Mouse (Mus musculus) midbrain, embryonic 10.5 days (tissue): ENCODE results near the gene Mga. TPM values are rescaled to one million over a fixed set of nuclear protein-coding genes. Genes with fewer than 3 reads are reported as not detected.
A peak's percentile ranks its signal among the peaks of the same experiment; 100 is the strongest.

ENCODE experiments used
- DNase-seq: peaks from one replicate; pipeline ENCODE4 v3.0.0-alpha.2; 2017; ENCODE audit warnings: low spot score
- H3K27ac ChIP-seq: fragments of 300-500 bp; sonication (generic); replicated peaks from 2 replicates; pipeline ENCODE4 v1.5.1; 2016; ENCODE audit warnings: mild to moderate bottlenecking
- H3K27me3 ChIP-seq: fragments of 300-500 bp; sonication (generic); 2 replicates; pipeline ENCODE4 v1.6.1; 2016; ENCODE audit warnings: low read depth, mild to moderate bottlenecking; ENCODE audit not compliant: poor library complexity, severe bottlenecking
- H3K36me3 ChIP-seq: fragments of 300-500 bp; sonication (generic); 2 replicates; pipeline ENCODE4 v1.6.1; 2016; ENCODE audit warnings: mild to moderate bottlenecking, moderate library complexity
- H3K4me1 ChIP-seq: fragments of 300-500 bp; sonication (generic); 2 replicates; pipeline ENCODE4 v1.6.1; 2016
- H3K4me3 ChIP-seq: fragments of 300-500 bp; sonication (generic); 2 replicates; pipeline ENCODE4 v1.5.1; 2016; ENCODE audit warnings: mild to moderate bottlenecking, moderate library complexity
- H3K9me3 ChIP-seq: fragments of 300-500 bp; sonication (generic); replicated peaks from 2 replicates; pipeline ENCODE4 v1.6.1; 2016; ENCODE audit warnings: mild to moderate bottlenecking
- WGBS: fragments of 180-500 bp; shearing (Covaris S2); methylation state at CpG from one replicate; pipeline ENCODE4 v1.1.7; 2016; 5-methylcytosine and 5-hydroxymethylcytosine counted together
- polyA plus RNA-seq: library from polyadenylated mRNA; unstranded; fragments of >200 nt; fragmentation: Nextera tagmentation; extraction: Ambion mirVana; gene quantifications from 2 replicates; pipeline ENCODE4 v1.2.1, GENCODE M21; 2016

Mga gene
- polyA plus RNA-seq: 23.5 and 28.2 TPM in 2 replicates

DNA sequence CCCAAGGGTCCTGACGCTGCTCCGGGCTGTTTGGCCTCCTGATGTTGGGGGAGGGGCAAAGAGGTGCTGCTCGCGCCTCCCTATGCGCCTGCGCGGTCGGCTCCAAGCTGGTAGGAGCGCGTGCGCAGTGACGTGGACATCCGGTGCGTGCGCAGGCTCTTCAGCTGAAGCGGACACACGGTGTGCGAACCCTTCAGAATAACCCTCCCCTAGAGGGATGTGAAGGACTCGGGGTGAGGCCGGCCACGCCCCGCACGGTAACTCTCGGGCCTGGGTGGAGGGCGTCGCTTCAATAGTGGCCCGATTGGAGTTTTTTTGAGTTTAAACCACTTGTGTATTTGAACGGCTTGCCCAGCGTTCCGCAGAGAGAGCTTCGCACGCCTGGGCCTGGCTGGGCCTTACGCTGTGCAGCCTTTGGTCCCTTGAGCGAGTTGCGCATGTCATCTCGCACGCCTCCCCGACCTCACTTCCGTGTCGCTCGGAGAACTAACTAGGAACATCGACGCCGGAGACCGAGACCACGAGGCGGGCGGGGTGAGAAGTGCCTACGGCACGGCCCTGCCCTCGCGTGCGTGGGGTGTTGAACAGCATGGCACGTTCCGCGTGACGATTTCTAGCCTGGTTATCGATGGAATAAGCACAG, at the start of gene Mga:
TSS of gene Mga (plus strand) at position 139 of the 643 bp plus-strand sequence.
- no peaks in the 10 kb centered on the region for H3K9me3 ChIP-seq
- DNase-seq: peak; percentile 96
- H3K27ac ChIP-seq: peak within 1 kb of the TSS; percentile 89
- WGBS: under 1% methylated on average over 58 of the region's 58 CpGs
- H3K4me1 ChIP-seq: peaks cover 24% of the 10 kb centered on the region
- peaks cover 5% of the 10 kb centered on the region for H3K36me3 ChIP-seq
- no peaks in the 10 kb centered on the region for H3K27me3 ChIP-seq
- peak within 1 kb of the TSS; percentile 66 for H3K4me3 ChIP-seq

DNA sequence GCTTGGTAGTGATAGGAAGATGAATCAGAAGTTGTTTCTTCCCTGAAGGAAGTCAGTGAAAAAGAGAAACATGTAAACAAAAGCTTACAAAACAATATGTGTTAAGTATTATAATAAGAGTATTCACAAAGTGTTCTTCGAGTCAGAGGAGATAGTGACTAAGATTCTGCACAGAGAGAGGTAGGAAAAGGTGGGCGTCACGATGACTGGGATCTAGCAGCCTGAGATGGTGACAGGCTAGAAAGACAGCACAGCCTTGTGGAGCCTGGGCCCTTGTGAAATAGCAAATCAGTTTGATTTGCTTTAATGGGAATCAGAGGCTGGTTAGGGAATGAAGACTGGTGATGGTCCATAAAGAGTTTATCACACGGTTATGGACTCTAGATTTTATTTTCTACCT, 43.2 kb upstream of the Mga start:
- WGBS: 87% methylated on average over 4 of the region's 4 CpGs
- Histone ChIP-seq H3K36me3 (no peaks in the 10 kb centered on the region), H3K4me1 (no peaks in the 10 kb centered on the region), H3K27me3 (no peaks in the 10 kb centered on the region), H3K4me3 (no peak overlapping the region), H3K27ac (no peak overlapping the region), H3K9me3 (no peaks in the 10 kb centered on the region)
- DNase-seq: no peak

DNA sequence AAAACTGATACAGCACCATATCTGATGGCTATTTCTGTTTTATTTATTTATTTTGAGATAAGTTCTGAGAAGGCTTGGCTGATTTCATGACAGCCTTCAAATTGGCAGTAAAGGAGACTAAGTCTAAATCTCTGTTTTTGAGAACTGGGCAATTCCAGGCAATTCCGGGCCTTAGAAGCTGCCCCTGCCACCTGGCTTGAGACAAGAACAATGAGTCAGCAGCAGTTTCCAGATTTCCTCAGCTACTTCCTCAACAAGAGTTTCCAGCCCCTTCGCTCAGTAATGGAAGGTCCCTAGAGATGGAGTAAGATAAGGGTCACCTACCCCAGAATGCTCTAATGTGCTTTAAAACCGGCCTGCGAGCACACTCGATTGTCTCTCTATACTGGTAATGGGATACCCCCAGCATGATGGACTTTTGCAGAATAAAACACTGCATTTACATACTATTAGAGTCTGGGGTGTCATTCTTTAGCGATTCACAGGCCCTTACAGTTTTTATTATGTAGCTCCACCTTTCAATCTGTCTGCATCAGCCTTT, 41.6 kb upstream of the Mga start:
- H3K4me3 ChIP-seq: no peak overlapping the region
- H3K27me3 ChIP-seq: no peaks in the 10 kb centered on the region
- 67% methylated on average over 6 of the region's 6 CpGs for WGBS
- H3K27ac ChIP-seq: no peak overlapping the region
- H3K36me3 ChIP-seq: no peaks in the 10 kb centered on the region
- DNase-seq: no peak
- no peaks in the 10 kb centered on the region for H3K4me1 ChIP-seq
- H3K9me3 ChIP-seq: no peaks in the 10 kb centered on the region

DNA sequence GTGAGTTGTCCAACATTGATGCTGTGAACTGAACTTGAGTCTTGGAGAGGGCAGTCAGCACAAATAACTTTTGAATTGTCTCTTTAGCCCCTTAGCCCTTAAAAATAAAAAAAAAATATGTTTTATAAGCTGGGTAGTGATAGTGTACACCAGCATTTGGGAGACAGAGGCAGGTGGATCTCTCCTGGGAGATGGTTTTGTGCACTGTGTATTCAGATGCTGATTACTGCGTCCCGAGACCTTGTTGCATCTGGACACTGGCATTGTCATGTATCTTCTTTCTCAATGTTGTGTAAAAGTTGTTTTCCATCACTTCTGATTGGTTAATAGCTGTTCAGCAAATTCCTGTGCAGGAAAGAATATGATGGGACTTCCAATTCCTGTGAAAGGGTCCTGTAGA, 39.7 kb upstream of the Mga start:
- Histone ChIP-seq H3K4me3 (no peak overlapping the region), H3K27me3 (no peaks in the 10 kb centered on the region), H3K9me3 (no peaks in the 10 kb centered on the region), H3K4me1 (no peaks in the 10 kb centered on the region), H3K27ac (no peak overlapping the region), H3K36me3 (no peaks in the 10 kb centered on the region)
- WGBS: 86% methylated on average over 2 of the region's 2 CpGs
- no peak for DNase-seq

DNA sequence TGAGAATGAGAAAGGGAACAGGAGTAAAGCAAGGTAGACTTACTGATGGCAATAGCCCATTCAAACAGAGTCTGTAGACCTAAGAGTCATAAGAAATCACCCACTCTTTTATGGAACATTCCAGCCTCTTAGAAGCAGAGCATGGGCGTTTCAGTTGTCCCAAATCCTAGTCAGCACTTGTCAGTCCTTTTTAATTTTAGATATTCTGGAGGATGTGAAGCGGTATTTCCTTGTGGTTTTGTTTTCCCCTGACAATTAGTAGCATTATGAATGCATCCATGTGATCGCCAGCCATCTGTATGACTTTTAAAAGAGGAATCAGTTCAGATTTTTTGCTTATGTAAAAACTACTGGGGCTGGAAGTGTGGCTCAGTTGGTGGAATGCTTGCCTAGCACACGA, 32.5 kb upstream of the Mga start:
- 74% methylated on average over 4 of the region's 4 CpGs for WGBS
- Histone ChIP-seq H3K27me3 (0 out of 2 replicates have a peak, but pooled peaks cover 5% of the 10 kb centered on the region), H3K4me3 (no peak overlapping the region), H3K4me1 (no peaks in the 10 kb centered on the region), H3K36me3 (no peaks in the 10 kb centered on the region), H3K27ac (no peak overlapping the region), H3K9me3 (no peaks in the 10 kb centered on the region)
- DNase-seq: no peak

DNA sequence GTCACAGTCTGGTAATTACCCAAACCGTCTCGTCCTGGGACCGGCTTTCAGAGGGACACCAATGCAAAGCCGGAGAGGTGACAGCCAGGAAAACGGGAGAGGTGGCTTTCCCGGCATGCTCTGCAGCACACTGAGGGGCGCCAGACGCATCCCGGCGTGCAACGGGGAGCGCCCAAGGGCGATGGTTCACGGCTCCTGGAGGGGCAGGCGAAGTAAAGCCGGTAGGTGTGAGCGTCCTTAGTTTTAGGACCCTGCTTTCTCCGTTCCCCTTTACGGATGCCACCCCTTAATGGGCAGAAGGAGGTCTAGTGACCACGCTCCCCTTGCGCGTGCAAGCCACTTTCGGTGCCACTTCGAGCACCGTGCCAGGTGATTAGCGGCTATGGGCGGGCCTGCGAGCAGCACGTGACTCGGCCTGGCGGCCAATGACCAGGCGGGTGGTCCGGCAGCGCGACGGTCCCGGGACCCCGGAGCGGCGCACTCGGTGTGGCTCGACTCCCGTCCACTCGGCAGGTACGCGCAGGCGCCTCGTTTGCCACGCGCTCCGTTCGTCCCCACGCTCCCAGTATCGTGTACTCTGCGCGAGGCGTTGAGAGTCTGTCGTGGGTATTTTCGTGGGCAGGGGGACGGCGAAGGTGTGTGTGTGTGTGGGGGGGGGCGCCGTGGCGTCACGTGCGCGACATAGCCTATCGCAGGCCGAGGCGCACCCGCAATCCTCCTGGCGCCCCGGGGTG, 24.5 kb upstream of the Mga start:
- Histone ChIP-seq H3K27ac (peak overlapping the region; percentile 89), H3K9me3 (no peaks in the 10 kb centered on the region), H3K27me3 (peaks cover 33% of the 10 kb centered on the region), H3K4me1 (peaks cover 14% of the 10 kb centered on the region), H3K4me3 (peak overlapping the region; percentile 65), H3K36me3 (no peaks in the 10 kb centered on the region)
- DNase-seq: peak; percentile 75
- WGBS: under 1% methylated on average over 72 of the region's 73 CpGs

DNA sequence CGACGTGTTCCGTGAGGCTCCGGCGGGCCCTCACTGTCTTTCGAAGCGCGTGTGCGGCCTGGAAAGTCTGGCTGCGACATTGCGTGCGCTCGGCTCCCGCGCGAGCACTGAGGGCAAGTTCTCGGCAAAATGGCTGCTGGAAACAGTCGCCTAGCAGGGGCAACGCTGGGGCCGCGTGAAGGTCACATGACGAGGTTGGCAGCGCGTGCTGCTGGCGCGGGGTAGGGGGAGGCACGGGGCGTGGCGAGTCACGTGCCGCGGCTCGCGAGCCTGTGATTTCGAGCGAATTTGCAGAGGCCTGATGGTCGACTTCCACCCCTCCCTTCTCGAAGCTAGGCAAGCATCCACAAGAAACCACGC, 23.9 kb upstream of the Mga start:
- Histone ChIP-seq H3K27ac (peak overlapping the region; percentile 89), H3K4me1 (peaks cover 14% of the 10 kb centered on the region), H3K9me3 (no peaks in the 10 kb centered on the region), H3K27me3 (peaks cover 33% of the 10 kb centered on the region), H3K4me3 (peak overlapping the region; percentile 65), H3K36me3 (no peaks in the 10 kb centered on the region)
- WGBS: 2% methylated on average over 39 of the region's 39 CpGs
- DNase-seq: peak; percentile 88

DNA sequence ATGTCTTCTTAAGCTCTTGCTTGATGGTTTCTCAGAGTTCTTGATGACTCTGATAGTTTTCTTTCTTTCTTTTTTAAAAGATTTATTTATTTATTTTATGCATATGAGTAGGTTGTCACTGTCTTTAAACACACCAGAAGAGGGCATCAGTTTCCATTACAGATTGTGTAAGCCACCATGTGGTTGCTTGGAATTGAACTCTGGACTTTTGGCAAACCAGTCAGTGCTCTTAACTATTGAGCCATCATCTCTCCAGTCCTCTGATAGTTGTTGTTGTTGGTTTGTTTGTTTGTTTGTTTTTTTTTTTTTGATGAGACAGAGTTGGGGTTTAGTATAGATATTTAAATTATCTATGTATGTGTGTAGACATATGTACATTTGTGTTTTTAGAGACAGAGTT, 21.0 kb upstream of the Mga start:
- Histone ChIP-seq H3K9me3 (no peaks in the 10 kb centered on the region), H3K27me3 (peaks cover 24% of the 10 kb centered on the region)
- no peak for DNase-seq

DNA sequence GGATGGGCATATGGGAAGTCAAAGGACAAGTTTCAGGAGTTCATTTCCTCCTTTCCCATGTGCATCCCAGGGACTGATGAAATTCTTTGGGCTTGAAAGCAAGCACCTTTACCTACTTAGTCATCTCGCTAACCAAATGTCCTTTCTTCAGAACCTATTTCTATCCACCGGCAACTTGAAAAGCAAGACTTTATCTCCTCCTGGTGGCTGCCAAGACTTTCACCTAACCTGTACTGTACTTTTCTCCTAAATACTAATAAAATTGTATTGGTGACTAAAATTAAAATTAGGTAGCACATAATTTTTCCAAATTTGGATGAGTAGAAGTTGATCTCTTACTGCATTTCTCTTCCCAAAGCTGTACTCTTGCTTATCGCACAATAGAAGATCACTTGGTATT, 9.8 kb upstream of the Mga start:
- Histone ChIP-seq H3K9me3 (no peaks in the 10 kb centered on the region), H3K27ac (no peak overlapping the region), H3K27me3 (no peaks in the 10 kb centered on the region), H3K4me3 (no peak overlapping the region), H3K36me3 (no peaks in the 10 kb centered on the region), H3K4me1 (no peaks in the 10 kb centered on the region)
- 87% methylated on average over 3 of the region's 3 CpGs for WGBS
- DNase-seq: no peak

More for the DNA sequence above, 21.0 kb upstream of the Mga start:
- H3K4me1 ChIP-seq: peaks cover 14% of the 10 kb centered on the region
- H3K36me3 ChIP-seq: no peaks in the 10 kb centered on the region
- no peak overlapping the region for H3K4me3 ChIP-seq
- H3K27ac ChIP-seq: no peak overlapping the region

DNA sequence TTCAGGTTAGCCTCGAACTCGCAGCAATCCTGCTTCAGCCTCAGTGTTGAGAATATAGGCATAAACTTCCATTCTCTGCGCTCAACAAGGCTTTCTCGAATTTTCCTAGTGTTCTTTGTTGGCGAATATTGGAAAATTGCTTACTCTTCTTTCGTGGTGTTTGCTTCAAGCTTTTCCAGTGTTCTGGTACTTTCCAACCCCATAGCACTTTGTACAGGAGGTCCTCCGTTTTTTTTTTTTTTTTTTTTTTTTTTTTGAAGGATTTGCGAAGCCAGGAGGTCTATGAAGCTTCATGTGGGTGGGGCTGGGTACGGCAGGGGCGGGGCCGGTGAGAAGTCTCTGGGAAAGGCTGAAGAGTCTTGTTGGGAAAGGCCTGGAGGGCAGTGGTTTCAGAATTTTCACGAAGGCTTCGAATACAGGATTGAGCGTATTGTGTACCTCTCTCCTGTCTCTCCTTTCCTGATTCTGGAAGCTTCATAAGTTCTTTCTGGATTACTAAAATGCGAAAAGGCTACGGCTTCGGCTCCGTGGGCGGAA, 407 bp upstream of the Mga start:
- Histone ChIP-seq H3K27ac (peak overlapping the region; percentile 89), H3K36me3 (peaks cover 3% of the 10 kb centered on the region), H3K27me3 (no peaks in the 10 kb centered on the region), H3K4me1 (peaks cover 24% of the 10 kb centered on the region), H3K9me3 (no peaks in the 10 kb centered on the region), H3K4me3 (peak overlapping the region; percentile 66)
- no peak for DNase-seq
- WGBS: 15% methylated on average over 19 of the region's 19 CpGs

DNA sequence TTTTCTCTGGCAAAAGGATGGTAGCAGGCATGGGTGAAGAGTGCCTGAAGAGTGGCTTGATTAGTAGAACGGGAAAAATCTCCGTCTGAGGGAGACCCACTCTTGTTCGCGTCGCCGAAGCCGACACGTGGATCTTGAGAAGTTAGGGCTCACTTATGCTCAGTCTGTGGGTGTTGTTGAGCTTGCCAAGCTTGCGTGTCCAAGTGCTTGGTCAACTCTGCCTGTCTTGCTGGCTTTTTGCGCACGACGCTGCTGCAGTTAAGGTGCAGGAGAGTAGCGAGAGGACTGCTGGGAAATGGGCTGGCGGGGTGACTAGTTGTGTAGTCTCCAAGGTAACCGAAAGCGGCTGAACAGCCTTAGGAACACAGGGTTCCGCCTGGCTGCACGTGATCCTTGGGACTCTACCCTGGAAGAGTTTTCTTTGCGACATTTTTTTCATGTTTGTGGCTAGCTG, 1.1 kb downstream of the Mga start:
- peaks cover 14% of the 10 kb centered on the region for H3K36me3 ChIP-seq
- H3K27me3 ChIP-seq: no peaks in the 10 kb centered on the region
- peak; percentile 71 for DNase-seq
- no peaks in the 10 kb centered on the region for H3K9me3 ChIP-seq
- H3K27ac ChIP-seq: peak overlapping the region; percentile 89
- H3K4me1 ChIP-seq: peaks cover 24% of the 10 kb centered on the region
- H3K4me3 ChIP-seq: peak overlapping the region; percentile 66
- WGBS: 7% methylated on average over 19 of the region's 19 CpGs

DNA sequence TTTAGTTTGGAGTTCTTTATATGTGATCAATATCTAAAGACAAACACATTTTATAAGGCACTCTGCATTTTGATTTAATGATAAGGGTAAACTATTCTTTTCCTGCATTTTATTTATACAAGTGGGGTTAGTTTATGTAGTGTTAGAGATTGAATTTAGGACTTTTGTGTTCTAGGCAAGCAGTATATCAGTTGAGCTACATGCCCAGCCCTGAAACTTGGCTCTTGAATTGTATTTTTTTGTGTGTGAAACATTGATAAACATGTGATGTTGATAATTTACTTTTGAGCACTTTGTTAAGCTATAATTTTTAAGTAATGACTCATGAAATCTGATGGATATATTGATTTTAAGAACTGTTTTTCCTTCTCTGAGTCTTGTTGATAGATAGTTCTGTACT, 19.0 kb downstream of the Mga start:
- no peaks in the 10 kb centered on the region for H3K9me3 ChIP-seq
- peaks cover 6% of the 10 kb centered on the region; the same call in 1 of the 2 replicates for H3K4me1 ChIP-seq
- H3K27me3 ChIP-seq: no peaks in the 10 kb centered on the region
- H3K27ac ChIP-seq: no peak overlapping the region
- H3K4me3 ChIP-seq: no peak overlapping the region
- no peak for DNase-seq
- H3K36me3 ChIP-seq: peaks cover 41% of the 10 kb centered on the region
